Mouse (Mus musculus): ENCODE data around the gene Fsd1.

- TF ChIP-seq CTCF (IDR thresholded peaks at IDR 0.05; ENCODE audit: low read depth) (no peak), EP300 (IDR thresholded peaks at IDR 0.05; ENCODE audit: low read depth) (no peak)
Measured at GRCm38 (mm10) chr17:56015293-56015692, 29.0 kb downstream of the Fsd1 start.

All from liver, postnatal 0 days (tissue).